Mouse (Mus musculus) spleen, postnatal 4 days (tissue): Measurements from ENCODE around the gene Dennd5b.

Source experiments
- DNase-seq, 2 experiments: peaks; one replicate each; pipeline ENCODE4 v3.0.0; 2022; ENCODE audit warnings: low spot score in 2 of 2

The Dennd5b gene

GRCm38 (mm10) chr6:149101943-149102243, 413 bp upstream of the Dennd5b start:
- DNase-seq: no peak

DNA sequence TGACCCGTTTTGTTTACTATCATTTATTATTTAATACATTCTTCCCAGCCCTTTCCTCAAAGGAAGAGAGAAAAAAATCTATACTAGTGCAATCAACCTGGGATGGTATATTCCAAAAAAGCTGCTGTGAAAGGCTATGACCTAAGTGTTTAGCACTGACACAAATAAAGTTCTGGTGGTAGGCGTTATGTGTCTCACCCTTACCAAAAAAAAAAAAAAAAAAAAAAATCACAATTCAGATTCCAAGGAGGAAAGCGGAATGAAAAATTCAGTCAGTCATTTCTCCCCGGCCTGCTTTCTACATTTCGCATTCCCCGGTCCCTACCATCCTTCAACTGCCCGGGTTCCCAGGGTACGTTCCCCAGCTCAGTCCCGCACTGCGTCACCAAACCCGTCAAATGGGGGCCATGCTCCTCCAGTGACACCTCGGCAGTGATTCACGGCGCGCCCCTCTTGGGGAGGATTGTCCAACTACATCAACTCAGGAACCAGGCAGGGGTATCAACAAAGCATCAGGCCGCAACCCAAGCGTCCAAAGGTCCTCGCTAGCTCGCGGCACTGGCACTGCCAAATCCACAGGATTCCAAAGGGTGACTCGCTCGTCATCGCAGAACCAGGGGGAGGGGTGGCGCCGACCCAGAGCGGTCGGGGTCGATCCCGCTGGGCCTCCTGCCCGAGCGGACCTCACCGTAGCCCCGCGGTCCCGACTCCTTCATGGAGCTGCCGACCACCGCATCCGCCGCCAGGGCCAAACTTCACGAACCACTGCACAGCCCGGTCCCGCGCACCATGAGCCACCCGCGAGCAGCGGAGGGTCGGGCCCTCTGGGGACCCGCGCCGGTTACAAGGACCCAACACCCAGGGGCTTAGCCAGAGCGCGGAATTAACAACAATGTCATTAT, 1.1 kb downstream of the Dennd5b start:
- peak; percentile 24 to 71 for DNase-seq

DNA sequence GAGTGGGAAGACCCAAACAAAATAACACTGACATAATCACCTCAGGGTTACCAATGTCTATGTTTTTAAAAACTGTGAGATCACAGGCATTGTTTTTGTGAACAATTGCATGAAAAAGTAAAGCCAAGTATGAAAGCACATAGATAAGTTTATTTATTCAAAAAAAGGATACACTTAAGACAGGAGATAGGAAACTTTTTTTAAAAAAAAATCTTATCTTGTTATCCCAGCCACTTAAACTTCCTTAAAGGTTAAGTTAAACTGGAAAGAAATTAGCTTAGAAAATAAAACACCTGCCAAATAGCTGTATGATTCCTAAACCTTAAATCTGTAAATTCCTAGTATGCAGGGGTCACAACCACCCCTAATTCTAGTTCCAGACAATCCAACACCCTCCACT, 2.5 kb downstream of the Dennd5b start:
- DNase-seq: no peak

GRCm38 (mm10) chr6:149097276-149097675, 4.2 kb downstream of the Dennd5b start:
- DNase-seq: no peak

- no peak for DNase-seq
Measured at GRCm38 (mm10) chr6:149096233-149096632, 5.2 kb downstream of the Dennd5b start.

- DNase-seq: no peak
Measured at GRCm38 (mm10) chr6:149095389-149095788, 6.1 kb downstream of the Dennd5b start.

DNA sequence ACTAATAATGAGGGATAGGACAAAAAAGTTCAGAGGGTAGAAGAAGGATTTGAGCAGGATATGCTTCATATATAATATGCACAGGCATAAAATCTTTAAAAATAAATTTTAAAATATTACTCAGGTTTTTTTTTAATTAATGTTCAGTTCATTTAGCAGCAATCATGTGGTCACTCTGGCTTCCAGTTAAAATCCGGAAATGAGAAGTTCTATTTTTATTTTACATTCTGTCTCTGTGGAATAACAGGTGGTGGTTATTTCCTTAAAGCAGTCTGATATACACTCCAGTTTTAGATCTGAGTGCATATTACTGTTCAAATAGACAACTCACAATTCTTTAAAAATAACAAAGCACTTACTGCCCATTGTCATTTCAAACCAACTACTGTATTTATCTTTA, 6.9 kb downstream of the Dennd5b start:
- no peak for DNase-seq

DNA sequence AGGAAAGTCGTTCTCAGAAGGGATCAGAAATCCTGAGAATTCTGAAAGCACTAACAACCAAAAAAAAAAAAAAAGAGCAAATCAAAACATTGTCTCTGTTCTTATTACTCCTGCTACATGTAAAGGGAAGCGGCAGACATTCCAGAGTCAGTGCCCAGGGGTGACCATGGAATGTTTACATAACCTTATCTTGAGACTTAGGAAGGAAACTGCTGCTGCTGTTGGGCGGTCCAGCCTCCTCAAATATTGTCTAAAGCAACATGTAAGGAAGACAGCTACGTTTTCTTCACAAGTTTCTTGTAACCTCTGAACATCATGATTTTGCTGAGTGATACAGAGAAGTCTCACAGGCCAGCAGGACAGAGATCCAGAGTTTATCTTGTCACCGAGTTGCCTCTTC, 8.0 kb downstream of the Dennd5b start:
- DNase-seq: no peak

DNA sequence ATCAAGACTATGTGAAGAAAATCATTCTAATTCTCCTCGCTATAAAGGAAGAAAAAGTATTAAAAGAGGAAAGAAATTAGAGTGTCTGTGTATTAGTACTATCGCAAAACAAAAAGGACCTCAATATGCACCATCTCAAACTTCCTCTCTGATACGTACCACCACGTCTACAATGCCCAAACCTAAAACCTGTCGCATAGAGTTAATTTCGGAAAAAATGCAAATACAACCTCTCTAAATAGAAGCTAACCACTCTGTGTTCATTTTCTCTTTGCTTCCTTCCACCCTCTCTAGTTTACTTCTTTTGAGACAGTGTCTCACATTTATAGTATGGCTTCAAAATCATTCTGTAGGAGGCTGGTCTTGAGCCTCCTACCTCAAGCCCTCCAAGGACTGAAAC, 9.1 kb downstream of the Dennd5b start:
- DNase-seq: no peak

DNA sequence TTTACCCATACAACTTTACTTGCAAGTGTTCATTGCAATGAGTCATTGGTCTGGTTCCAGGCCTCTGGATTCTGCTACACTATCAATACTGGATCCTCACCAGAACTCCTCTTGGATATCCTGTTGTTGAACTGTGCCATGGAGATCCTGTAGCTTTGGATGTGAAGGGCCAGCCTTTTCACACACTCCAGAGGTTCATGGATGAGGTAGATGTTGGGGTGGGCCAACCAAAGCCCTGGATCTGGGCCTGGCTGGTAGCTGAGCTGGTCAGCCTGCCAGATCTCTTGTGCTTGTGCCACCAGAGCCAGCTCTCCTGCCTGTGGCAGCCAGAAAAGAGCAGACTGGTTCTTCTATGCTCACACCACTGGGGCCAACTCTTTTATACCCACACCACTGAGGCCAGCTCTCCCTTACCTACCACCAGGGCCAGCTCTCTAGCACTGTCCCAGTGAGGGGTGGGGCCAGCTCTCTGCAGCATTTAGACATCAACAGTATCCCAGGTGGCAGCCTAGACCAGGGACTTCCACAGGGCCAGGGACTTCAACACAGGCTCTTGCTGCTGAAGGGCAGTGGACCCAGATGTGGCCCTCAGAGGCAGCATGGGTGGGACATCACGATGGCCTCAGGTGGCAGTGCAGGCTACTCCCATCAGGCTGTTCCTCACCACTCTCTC, 24.2 kb downstream of the Dennd5b start:
- DNase-seq: no peak

DNA sequence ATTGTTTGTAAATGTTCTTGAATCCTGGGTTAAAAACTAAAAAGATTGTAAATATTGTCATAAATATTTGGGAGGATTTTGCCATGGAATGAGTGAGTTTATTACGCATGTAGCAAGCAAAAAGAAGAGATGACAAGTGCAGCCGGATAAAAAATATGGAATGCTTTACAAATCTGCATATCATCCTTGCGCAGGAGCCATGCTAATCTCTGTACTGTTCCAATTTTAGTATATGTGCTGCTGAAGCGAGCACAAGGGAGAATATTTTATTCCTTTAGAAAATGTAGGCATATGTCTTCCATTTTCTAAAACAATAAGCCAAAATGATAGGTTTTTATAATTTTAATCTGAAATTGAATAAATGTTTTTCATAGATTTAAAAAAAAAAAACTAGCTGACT, 27.6 kb downstream of the Dennd5b start:
- DNase-seq: no peak

DNA sequence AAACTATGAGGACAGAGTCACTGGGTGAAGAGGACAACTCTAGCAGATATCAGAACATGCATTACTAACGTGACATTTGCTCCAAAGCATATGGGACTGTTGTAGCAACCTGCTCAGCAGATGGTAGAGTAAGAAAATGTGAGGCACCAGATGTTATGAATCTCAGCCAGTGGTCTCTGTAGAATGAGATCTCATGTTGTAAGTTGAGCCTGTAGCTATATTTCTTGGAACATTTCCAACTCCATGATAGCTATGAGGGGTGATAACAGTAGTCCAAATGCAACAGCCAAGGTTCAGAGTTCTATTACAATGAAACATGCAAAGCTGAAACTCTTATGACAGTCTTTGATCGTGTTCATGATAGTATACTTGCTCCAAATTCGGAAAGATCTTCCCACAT, 28.6 kb downstream of the Dennd5b start:
- no peak for DNase-seq

- DNase-seq: no peak
Measured at GRCm38 (mm10) chr6:149070592-149071124, 30.8 kb downstream of the Dennd5b start.

DNA sequence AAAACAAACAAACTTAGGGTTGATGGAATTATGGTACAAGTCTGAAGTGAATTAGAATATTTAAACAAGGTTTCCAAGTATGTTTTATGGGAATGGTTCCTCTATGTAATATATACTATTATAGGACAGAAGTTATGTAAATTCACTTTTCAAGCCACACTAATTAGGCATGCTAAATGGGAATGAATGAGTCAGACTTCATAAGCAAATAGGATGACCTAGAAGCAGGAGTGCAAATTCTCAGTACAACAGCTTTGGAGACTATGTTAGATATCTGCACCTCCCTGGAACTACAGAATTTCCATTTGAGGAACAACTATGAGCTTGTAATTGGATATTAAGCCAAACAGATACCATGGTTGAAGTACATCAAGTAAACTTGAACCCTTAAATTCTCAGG, 38.1 kb downstream of the Dennd5b start:
- DNase-seq: no peak

GRCm38 (mm10) chr6:149060670-149061387, 40.7 kb downstream of the Dennd5b start:
- DNase-seq: no peak

DNA sequence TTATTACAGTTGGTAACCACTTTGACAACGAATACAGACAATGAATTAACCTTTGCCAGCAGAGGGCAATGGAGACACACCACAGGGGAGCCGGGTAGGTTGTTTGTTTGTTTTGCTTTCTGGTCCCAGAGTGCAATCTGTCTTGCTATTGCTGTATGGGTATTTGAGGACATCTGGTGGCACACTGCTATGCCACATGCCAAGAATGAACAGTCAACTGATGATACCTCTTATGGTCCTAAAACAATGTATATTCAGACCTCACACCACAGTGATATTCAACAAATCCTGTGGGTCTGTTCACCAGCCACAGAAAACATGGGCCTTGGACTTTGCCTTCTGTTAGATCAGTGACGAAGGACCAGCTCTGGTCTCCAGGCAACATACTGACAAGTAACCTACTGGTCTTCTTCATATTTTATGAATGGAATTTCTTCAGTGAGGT, 43.5 kb downstream of the Dennd5b start:
- DNase-seq: no peak

- DNase-seq: no peak
Measured at GRCm38 (mm10) chr6:149054780-149055179, 46.7 kb downstream of the Dennd5b start.

GRCm38 (mm10) chr6:149050978-149051723, 50.3 kb downstream of the Dennd5b start:
- DNase-seq: no peak

- DNase-seq: no peak
Measured at GRCm38 (mm10) chr6:149040099-149040498, 61.4 kb downstream of the Dennd5b start.

DNA sequence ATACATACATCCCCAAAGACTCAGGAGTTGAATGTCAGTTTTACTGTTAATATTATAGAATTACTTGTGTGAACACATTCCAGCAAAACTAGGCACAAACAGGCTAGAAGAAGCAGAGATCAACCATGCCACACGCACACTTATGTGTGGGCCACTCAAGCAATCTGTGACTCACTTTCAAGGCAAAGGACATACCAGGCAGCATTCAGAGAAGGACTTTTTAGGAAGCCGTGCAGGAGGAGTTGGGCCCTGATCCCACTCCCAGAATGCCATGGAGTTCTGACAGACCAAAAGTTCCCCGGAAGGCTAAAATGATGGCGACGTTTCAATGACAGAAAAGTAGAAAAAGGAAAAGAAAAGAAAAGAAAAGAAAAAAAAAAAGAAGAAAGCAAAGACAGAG, 69.3 kb downstream of the Dennd5b start:
- DNase-seq: no peak

DNA sequence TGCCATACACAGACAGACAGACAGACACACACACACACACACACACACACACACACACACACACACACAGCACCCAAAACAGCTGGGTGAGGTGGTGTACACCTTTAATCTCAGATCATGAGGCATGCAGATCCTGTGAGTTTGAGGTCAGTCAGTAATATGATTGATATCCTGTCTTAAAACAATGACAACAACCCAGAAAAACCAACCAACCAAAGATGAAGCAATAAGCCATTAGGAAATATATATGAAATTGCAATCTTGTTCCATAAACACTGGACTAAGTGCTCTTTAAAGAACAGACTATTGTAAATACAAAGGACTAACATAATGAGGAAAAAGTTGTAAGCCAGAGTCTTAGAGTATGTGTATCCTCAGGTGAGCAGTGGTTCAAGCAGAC, 70.1 kb downstream of the Dennd5b start:
- no peak for DNase-seq

DNA sequence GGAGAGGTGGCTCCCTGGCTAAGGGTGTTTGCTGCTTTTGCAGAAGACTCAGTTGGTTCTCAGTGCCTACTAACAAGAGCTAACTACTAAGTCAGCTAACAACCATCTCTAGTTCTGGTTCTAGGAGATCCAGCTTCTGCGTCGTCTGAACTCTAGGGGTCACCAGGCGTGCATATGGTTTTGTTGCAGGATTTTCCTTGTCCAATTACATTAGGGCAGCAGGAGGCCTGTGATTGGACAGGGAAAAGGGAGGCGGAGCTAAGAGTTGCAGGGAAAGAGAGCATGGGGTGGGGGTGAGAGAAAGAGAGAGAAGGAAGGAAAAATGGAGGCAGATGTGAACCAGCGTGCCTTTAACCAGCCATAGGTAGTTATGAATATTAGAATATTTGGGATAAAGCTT, 83.0 kb downstream of the Dennd5b start:
- DNase-seq: no peak
